Mouse (Mus musculus) stomach, embryonic 16.5 days (tissue): Measurements from ENCODE around the gene Lap3. TPM values are rescaled to one million over a fixed set of nuclear protein-coding genes. Genes with fewer than 3 reads are reported as not detected.

Source experiments
- ATAC-seq: fragments of 200-750 bp; cut with Nextera tagmentation; 2 replicates; pipeline ENCODE4 v1.8.0; 2017; ENCODE audit warnings: moderate number of reproducible peaks, moderate TSS enrichment; ENCODE audit not compliant: insufficient read depth, low FRiP score
- H3K27ac ChIP-seq: fragments of 300-500 bp; sonication (generic); 2 replicates; pipeline ENCODE4 v1.5.1; 2014; ENCODE audit warnings: low read length
- H3K27me3 ChIP-seq: fragments of 300-500 bp; sonication (generic); 2 replicates; pipeline ENCODE4 v1.6.1; 2014; ENCODE audit warnings: low read length, control low read depth, mixed read lengths; ENCODE audit not compliant: control insufficient read depth, insufficient read depth
- H3K36me3 ChIP-seq: fragments of 300-500 bp; sonication (generic); 2 replicates; pipeline ENCODE4 v1.6.1; 2014; ENCODE audit warnings: low read length; ENCODE audit not compliant: control insufficient read depth, insufficient read depth
- H3K4me1 ChIP-seq: fragments of 300-500 bp; sonication (generic); 2 replicates; pipeline ENCODE4 v1.6.1; 2014; ENCODE audit warnings: low read length, control low read depth, mixed read lengths; ENCODE audit not compliant: control insufficient read depth, insufficient read depth
- H3K4me2 ChIP-seq: fragments of 300-500 bp; sonication (generic); 2 replicates; pipeline ENCODE4 v1.6.1; 2014; ENCODE audit warnings: low read depth, low read length, mixed read lengths
- H3K4me3 ChIP-seq: fragments of 300-500 bp; sonication (generic); replicated peaks from 2 replicates; pipeline ENCODE4 v1.5.1; 2014; ENCODE audit warnings: mild to moderate bottlenecking, low read length
- H3K9ac ChIP-seq: fragments of 300-500 bp; sonication (generic); 2 replicates; pipeline ENCODE4 v1.6.1; 2014; ENCODE audit warnings: low read length
- H3K9me3 ChIP-seq: fragments of 300-500 bp; sonication (generic); replicated peaks from 2 replicates; pipeline ENCODE4 v1.6.1; 2016; ENCODE audit warnings: low read length, control low read depth; ENCODE audit not compliant: control insufficient read depth
- WGBS: fragments of 180-500 bp; shearing (Covaris S2); extraction: QIAGEN DNeasy Blood & Tissue Kit; methylation state at CpG from one replicate; pipeline ENCODE4 v1.1.7; 2014; 5-methylcytosine and 5-hydroxymethylcytosine counted together
- polyA plus RNA-seq: library from polyadenylated mRNA; unstranded; fragments of >200 nt; fragmentation: Nextera tagmentation; extraction: Ambion mirVana; gene quantifications from 2 replicates; pipeline ENCODE4 v1.2.1, GENCODE M21; 2015

The Lap3 gene
- polyA plus RNA-seq, 1 experiment from 2014 or later: 88.2 TPM

DNA sequence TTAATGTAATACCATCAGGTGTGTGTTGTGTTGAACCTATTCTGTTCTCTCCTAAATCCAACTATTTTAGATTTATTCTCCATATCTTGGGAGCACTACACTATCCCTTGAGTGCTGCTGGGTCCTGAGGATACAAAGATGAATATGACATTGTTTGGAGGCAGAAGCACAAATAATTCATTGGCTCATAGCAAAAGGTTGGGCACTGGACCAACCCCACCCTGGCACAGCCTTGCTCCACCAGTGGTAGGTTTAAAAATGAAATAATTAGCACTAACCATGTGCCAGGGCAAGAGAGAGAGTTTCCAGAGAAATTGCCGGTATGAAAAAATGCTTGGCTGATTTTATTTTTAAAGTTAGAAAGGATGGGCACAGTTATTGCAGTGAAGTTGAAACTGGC, 19.7 kb upstream of the Lap3 start:
- Histone ChIP-seq H3K4me2 (no peak overlapping the region), H3K9ac (no peak overlapping the region), H3K27ac (no peak overlapping the region), H3K9me3 (no peaks in the 10 kb centered on the region), H3K36me3 (no peaks in the 10 kb centered on the region), H3K4me3 (no peak overlapping the region), H3K4me1 (no peaks in the 10 kb centered on the region), H3K27me3 (no peaks in the 10 kb centered on the region)
- no peak for ATAC-seq
- 84% methylated on average over 1 of the region's 1 CpGs for WGBS

DNA sequence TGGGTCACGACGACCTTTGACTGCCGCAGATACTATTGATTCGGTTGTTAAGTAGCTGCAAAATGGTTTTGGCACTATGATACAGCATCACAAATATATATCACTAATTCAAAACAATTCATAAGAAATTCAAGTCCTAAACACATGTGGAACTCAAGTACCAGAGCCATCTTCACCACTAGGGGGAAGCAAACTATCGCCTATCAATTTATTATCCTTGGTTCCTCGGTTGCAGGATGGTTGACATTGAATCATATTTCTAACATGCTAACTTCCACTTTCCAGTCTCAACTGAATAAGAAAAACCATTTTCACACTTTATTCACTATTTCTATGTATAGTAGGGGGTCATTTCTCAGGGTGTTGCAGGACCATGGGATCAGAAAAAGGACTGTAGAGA, 19.0 kb upstream of the Lap3 start:
- Histone ChIP-seq H3K4me2 (no peak overlapping the region), H3K4me1 (no peaks in the 10 kb centered on the region), H3K36me3 (no peaks in the 10 kb centered on the region), H3K9me3 (no peaks in the 10 kb centered on the region), H3K27ac (no peak overlapping the region), H3K9ac (no peak overlapping the region), H3K27me3 (no peaks in the 10 kb centered on the region), H3K4me3 (no peak overlapping the region)
- ATAC-seq: no peak
- 28% methylated on average over 6 of the region's 6 CpGs for WGBS

DNA sequence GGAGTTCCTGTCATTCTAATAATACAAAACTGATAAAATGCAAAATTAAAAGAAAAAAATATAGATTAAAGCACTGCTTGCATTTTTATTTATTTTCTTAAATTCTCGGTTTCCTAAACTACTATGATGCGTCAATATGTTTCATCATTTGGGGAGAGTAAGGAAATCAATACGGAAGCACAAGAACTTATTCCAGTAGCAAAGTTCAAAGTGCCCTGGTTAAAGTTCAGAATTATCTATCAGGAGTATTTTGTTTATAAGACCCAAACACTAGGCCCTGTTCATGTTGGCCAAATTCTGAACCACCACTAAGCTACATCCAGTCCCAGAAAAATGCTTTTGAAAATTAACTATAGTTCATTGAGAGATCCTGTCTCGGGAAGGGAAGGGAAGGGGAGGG, 18.4 kb upstream of the Lap3 start:
- Histone ChIP-seq H3K36me3 (no peaks in the 10 kb centered on the region), H3K9me3 (no peaks in the 10 kb centered on the region), H3K4me1 (no peaks in the 10 kb centered on the region), H3K4me3 (no peak overlapping the region), H3K4me2 (no peak overlapping the region), H3K27ac (no peak overlapping the region), H3K9ac (no peak overlapping the region), H3K27me3 (no peaks in the 10 kb centered on the region)
- WGBS: 67% methylated on average over 3 of the region's 4 CpGs
- ATAC-seq: no peak

DNA sequence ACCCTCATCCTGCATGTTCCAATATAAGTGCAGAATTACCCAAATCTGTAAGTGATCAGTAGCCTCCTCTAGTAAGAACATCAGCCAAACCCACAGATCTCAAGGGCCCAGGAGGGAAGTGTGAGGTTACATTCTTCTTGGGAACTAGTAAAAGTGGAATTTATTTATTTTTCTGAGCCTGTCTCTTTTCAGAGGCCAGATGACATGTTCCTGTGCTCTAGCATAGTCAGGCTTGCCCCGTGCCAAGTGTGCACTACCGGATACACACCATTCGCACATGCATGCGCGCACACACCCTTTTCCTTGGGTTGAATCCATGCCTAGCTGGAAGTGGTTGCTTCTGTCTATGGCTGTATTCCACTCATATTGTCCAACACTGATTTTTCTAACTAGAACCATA, 17.4 kb upstream of the Lap3 start:
- ATAC-seq: no peak
- H3K9me3 ChIP-seq: no peaks in the 10 kb centered on the region
- no peaks in the 10 kb centered on the region for H3K4me1 ChIP-seq
- no peaks in the 10 kb centered on the region for H3K27me3 ChIP-seq
- 84% methylated on average over 5 of the region's 5 CpGs for WGBS
- H3K36me3 ChIP-seq: no peaks in the 10 kb centered on the region
- no peak overlapping the region for H3K4me3 ChIP-seq
- H3K4me2 ChIP-seq: no peak overlapping the region
- H3K9ac ChIP-seq: no peak overlapping the region
- H3K27ac ChIP-seq: no peak overlapping the region

DNA sequence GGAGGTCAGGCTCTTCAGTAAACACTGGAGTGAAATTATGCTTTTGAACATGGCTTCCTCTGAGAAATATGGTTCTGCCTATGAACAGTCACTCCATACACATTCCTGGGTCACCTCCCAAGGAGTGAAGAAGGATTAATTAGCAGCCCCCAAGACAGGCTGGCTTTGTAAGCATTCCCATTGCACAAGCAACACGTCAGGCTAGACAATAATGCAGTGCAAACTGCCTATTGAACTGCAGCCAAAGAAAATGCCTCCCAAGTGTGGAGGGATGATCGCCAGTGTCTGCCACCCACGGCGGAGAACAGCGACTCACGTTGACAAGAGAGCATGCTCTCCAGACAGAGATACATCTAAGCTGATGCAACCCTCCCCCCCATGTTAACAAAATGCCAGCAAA, 16.9 kb upstream of the Lap3 start:
- no peaks in the 10 kb centered on the region for H3K4me1 ChIP-seq
- no peaks in the 10 kb centered on the region for H3K9me3 ChIP-seq
- no peaks in the 10 kb centered on the region for H3K36me3 ChIP-seq
- 32% methylated on average over 6 of the region's 6 CpGs for WGBS
- ATAC-seq: no peak
- no peak overlapping the region for H3K4me3 ChIP-seq
- no peak overlapping the region for H3K4me2 ChIP-seq
- no peak overlapping the region for H3K27ac ChIP-seq
- H3K27me3 ChIP-seq: no peaks in the 10 kb centered on the region
- no peak overlapping the region for H3K9ac ChIP-seq

DNA sequence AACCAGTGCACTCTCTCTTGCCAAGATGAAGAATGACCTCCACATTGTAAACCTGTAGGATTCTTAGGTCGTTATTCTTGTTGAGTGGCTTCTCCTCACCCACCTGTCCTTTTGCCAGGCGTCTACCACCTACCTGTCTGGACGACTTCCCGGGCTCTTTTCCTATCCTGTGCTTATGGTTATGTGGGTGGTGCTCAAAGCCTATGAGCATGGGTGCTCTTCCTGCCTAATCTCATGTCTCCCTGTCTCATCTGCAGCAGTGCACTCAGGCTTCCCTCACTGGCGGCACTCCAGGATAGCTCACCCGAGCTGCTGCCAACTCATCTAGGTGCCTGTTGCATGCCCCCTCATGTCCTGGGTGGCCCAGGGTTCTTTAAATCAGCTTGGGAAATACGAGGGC, 15.6 kb upstream of the Lap3 start:
- no peaks in the 10 kb centered on the region for H3K9me3 ChIP-seq
- no peaks in the 10 kb centered on the region for H3K27me3 ChIP-seq
- no peak overlapping the region for H3K4me2 ChIP-seq
- no peak overlapping the region for H3K4me3 ChIP-seq
- no peak overlapping the region for H3K27ac ChIP-seq
- ATAC-seq: no peak
- no peaks in the 10 kb centered on the region for H3K36me3 ChIP-seq
- 75% methylated on average over 7 of the region's 7 CpGs for WGBS
- H3K9ac ChIP-seq: no peak overlapping the region
- no peaks in the 10 kb centered on the region for H3K4me1 ChIP-seq

DNA sequence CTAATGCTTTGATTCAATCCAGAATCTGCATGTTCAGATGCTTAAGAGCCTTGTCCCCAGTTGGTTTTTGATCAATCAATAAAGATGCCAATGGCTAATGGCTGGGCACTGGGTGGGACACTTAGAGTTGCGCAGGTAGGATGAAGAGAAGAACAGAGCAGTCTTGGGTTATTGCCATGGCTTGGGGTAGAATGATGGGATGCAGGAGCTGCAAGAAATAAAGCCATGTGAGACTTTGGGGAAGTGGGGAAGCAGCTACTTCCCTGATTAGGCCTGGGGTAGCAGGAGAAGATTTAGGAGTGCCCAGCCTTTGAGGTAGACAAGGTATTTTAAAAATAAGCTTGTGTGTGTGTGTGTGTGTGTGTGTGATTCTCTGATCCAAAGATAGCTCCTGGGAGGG, 13.1 kb upstream of the Lap3 start:
- no peak overlapping the region for H3K9ac ChIP-seq
- no peaks in the 10 kb centered on the region for H3K9me3 ChIP-seq
- WGBS: 81% methylated on average over 1 of the region's 1 CpGs
- H3K36me3 ChIP-seq: no peaks in the 10 kb centered on the region
- H3K27ac ChIP-seq: no peak overlapping the region
- H3K4me2 ChIP-seq: no peak overlapping the region
- H3K27me3 ChIP-seq: no peaks in the 10 kb centered on the region
- H3K4me3 ChIP-seq: no peak overlapping the region
- no peaks in the 10 kb centered on the region for H3K4me1 ChIP-seq
- no peak for ATAC-seq

DNA sequence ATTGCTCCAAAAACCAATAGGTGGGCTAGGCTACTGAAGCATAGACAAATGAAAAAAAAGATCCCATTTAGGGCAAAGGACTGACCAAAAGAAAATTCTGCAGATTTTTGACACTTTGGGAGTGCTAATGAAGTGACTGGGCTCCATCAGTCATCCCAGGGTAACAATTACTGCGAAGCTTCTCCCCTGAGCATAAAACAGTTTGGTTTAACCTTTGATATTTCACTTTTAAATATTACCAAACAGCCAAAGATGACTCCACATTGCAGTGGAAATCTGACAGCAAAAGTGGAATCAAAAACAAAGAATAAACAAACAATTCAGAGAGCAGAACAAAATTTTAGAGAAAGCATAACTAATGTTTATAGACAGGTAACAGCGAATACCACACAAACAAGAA, 12.0 kb upstream of the Lap3 start:
- Histone ChIP-seq H3K36me3 (no peaks in the 10 kb centered on the region), H3K4me1 (no peaks in the 10 kb centered on the region), H3K27me3 (no peaks in the 10 kb centered on the region), H3K9ac (no peak overlapping the region), H3K4me3 (no peak overlapping the region), H3K27ac (no peak overlapping the region), H3K9me3 (no peaks in the 10 kb centered on the region), H3K4me2 (no peak overlapping the region)
- no peak for ATAC-seq
- WGBS: 88% methylated on average over 2 of the region's 2 CpGs

DNA sequence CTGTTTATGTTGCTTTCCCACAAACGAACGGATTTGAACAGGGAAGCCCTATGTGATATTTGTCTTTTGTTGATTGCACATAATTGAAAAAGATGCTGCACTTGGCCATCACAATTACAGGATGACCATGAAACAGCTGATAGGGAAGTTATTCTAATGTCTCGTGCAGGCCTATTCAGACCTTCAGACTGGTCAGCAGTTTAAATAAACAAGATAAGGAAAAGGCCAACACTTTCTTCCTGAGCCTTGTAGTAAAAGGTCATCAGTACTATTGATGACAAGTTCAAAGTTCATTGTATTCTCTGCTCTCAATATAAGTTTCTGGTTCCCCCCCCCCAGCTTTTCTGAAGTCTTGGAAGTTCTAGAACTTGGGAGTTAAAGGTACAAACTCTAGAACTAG, 10.6 kb upstream of the Lap3 start:
- H3K36me3 ChIP-seq: no peaks in the 10 kb centered on the region
- H3K27me3 ChIP-seq: no peaks in the 10 kb centered on the region
- no peak overlapping the region for H3K27ac ChIP-seq
- H3K4me1 ChIP-seq: no peaks in the 10 kb centered on the region
- no peak overlapping the region for H3K4me2 ChIP-seq
- no peak overlapping the region for H3K9ac ChIP-seq
- no peak overlapping the region for H3K4me3 ChIP-seq
- 55% methylated on average over 3 of the region's 3 CpGs for WGBS
- no peaks in the 10 kb centered on the region for H3K9me3 ChIP-seq
- ATAC-seq: no peak

DNA sequence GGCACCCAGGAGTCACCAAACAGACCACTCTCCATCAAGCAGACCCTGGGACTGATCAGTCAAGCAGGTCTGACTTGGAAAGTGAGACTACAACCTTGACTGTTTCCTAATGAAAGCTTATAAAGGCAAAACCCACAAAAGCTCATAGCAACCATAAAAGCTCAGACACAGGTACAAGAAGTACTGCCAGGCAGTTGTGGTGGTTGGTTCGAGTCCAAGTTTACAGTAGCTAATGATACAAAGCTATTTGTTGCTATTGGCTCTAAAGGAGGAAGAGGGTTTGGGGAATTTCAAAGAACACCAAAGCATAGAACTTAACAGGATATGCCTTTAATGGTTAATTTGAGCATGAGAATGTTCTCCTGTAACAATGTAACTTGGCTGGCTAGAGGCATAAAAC, 9.5 kb upstream of the Lap3 start:
- no peak overlapping the region for H3K9ac ChIP-seq
- no peak overlapping the region for H3K27ac ChIP-seq
- no peak for ATAC-seq
- no peaks in the 10 kb centered on the region for H3K36me3 ChIP-seq
- no peaks in the 10 kb centered on the region for H3K27me3 ChIP-seq
- no peaks in the 10 kb centered on the region for H3K9me3 ChIP-seq
- WGBS: 79% methylated on average over 1 of the region's 1 CpGs
- no peak overlapping the region for H3K4me2 ChIP-seq
- H3K4me1 ChIP-seq: no peaks in the 10 kb centered on the region
- no peak overlapping the region for H3K4me3 ChIP-seq
